8 mouse cellular contexts compared by ENCODE assay signal in the genomic region with DNA sequence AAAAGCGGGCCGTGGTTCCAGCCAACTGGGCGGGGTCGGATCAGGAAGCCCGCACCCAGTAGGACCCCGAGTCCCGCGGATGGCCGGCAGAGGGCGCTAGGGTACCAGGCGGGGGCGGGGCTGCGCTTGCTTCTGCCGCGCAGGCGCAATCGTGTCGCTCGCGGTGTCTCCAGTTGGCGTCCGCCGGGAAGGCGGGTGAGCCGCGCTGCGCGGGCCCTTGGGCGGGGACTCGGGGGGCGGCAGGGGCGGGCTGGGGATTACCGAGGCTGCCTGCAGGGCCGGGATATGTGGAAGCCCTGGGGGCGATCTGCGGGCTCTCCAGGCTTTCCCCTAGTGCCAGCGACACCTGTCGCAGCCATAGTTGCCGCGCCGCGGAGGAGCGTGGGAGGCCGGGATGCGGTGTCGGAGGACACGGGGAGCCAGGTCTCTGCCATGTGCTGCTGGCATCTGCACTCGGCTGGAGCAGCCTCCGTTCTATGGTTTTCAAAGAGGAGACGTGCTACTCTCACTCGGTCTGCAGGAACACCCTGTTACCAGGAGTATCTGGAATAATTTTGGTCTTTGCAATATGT. TPM values are rescaled to one million over a fixed set of nuclear protein-coding genes. Genes with fewer than 3 reads are reported as not detected.
DNase-seq lines count a peak whose midpoint lies in the region; ATAC-seq and TF ChIP-seq lines count a peak whose summit lies in the region.

A gene (plus strand): TSS at position 143 of the 572 bp plus-strand sequence.

- peak; percentile 88 for ATAC-seq in forebrain, embryonic 12.5 days (ENCODE audit: low FRiP score)
- peak; percentile 87 for ATAC-seq in heart, postnatal 0 days (ENCODE audit: insufficient read depth, low read depth)
- ATAC-seq in liver, embryonic 16.5 days (ENCODE audit: low read depth): peak; percentile 91
- peak; percentile 77 for ATAC-seq in neural tube, embryonic 13.5 days (ENCODE audit: low read depth)

- H3K27me3 ChIP-seq in CH12.LX (replicated peaks): no peaks in the 10 kb centered on the region
- no peaks in the 10 kb centered on the region for H3K27me3 ChIP-seq in forebrain, embryonic 12.5 days
- no peaks in the 10 kb centered on the region for H3K27me3 ChIP-seq in heart, postnatal 0 days (ENCODE audit: control insufficient read depth, insufficient read depth, low read length)
- no peaks in the 10 kb centered on the region for H3K27me3 ChIP-seq in liver, embryonic 16.5 days (ENCODE audit: control insufficient read depth, insufficient read depth, low read depth, low read length)
- no peaks in the 10 kb centered on the region for H3K27me3 ChIP-seq in neural tube, embryonic 13.5 days

- dilution Hi-C loops in CH12.LX (cut with MboI; ENCODE audit: extremely low pct_ligation_motif_present, extremely low pct_unique_long_range_greater_than_20kb, low sequenced_read_pairs): no loop called here

- TF ChIP-seq POLR2A in CH12.LX (IDR thresholded peaks at IDR 0.05; ENCODE audit: low read depth, low read length): peak; percentile 86

- H3K27ac ChIP-seq in CH12.LX (ENCODE audit: insufficient read depth, low read depth): no peak within 1 kb of the TSS
- H3K27ac ChIP-seq in forebrain, embryonic 12.5 days: peak within 1 kb of the TSS; percentile 74
- peak within 1 kb of the TSS; percentile 69 for H3K27ac ChIP-seq in heart, postnatal 0 days (ENCODE audit: low read depth)
- peak within 1 kb of the TSS; percentile 46; the same call in 1 of the 2 replicates for H3K27ac ChIP-seq in liver, embryonic 16.5 days (ENCODE audit: low read length)
- H3K27ac ChIP-seq in neural tube, embryonic 13.5 days (replicated peaks): peak within 1 kb of the TSS; percentile 80

- peak within 1 kb of the TSS; percentile 89 for H3K4me2 ChIP-seq in CH12.LX (ENCODE audit: insufficient read depth, low read depth, poor library complexity, severe bottlenecking)
- peak within 1 kb of the TSS; percentile 67 for H3K4me2 ChIP-seq in forebrain, embryonic 12.5 days
- peak within 1 kb of the TSS; percentile 72 for H3K4me2 ChIP-seq in heart, postnatal 0 days (ENCODE audit: low read depth, low read length)
- peak within 1 kb of the TSS; percentile 90 for H3K4me2 ChIP-seq in liver, embryonic 16.5 days (ENCODE audit: low read depth, low read length)
- H3K4me2 ChIP-seq in neural tube, embryonic 13.5 days: peak within 1 kb of the TSS; percentile 66

- peak; percentile 36 to 93; a peak in 3 of 4 replicates for TF ChIP-seq CTCF in CH12.LX (conservative IDR thresholded peaks at IDR 0.05 in 1 of 2, IDR thresholded peaks at IDR 0.05 in 1 of 2; ENCODE audit: low read depth in 2 of 2, low read length in 2 of 2)
- TF ChIP-seq CTCF in heart, postnatal 0 days (IDR thresholded peaks at IDR 0.05; ENCODE audit: low read depth): peak; percentile 97

- H3K9ac ChIP-seq in CH12.LX (ENCODE audit: insufficient read depth, low read depth): peak within 1 kb of the TSS; percentile 70
- H3K9ac ChIP-seq in forebrain, embryonic 12.5 days: peak within 1 kb of the TSS; percentile 73
- H3K9ac ChIP-seq in heart, postnatal 0 days (replicated peaks; ENCODE audit: low read depth, low read length): peak within 1 kb of the TSS; percentile 57
- H3K9ac ChIP-seq in liver, embryonic 16.5 days (ENCODE audit: low read depth, low read length): peak within 1 kb of the TSS; percentile 81
- peak within 1 kb of the TSS; percentile 75 for H3K9ac ChIP-seq in neural tube, embryonic 13.5 days

- peak within 1 kb of the TSS; percentile 64 to 88 (median 65) for H3K4me3 ChIP-seq in CH12.LX (replicated peaks in 1 of 3; ENCODE audit: low read depth in 2 of 3, low read length in 2 of 3, poor library complexity in 1 of 3)
- H3K4me3 ChIP-seq in forebrain, embryonic 12.5 days (replicated peaks): peak within 1 kb of the TSS; percentile 69
- peak within 1 kb of the TSS; percentile 64 for H3K4me3 ChIP-seq in heart, postnatal 0 days (ENCODE audit: low read depth, low read length)
- peak within 1 kb of the TSS; percentile 79 for H3K4me3 ChIP-seq in liver, embryonic 16.5 days (ENCODE audit: low read depth, low read length)
- H3K4me3 ChIP-seq in neural tube, embryonic 13.5 days: peak within 1 kb of the TSS; percentile 60

- DNase-seq in CH12.LX (ENCODE audit: extremely low read depth): peak; percentile 91
- peak; percentile 81 for DNase-seq in c-Kit-positive CD71-positive TER-119-negative erythroid progenitor cells, embryonic 14.5 days (ENCODE audit: low read depth)
- peak; percentile 89 for DNase-seq in heart, postnatal 0 days (ENCODE audit: low spot score)
- peak; percentile 97 for DNase-seq in kidney, postnatal 4 days
- peak; percentile 99 for DNase-seq in testis, postnatal 10 days (ENCODE audit: low spot score)

- H3K4me1 ChIP-seq in CH12.LX (ENCODE audit: control insufficient read depth in 1 of 2, insufficient read depth in 2 of 2): peaks cover 3 to 29% of the 10 kb centered on the region in 2 experiments
- peaks cover 43% of the 10 kb centered on the region for H3K4me1 ChIP-seq in forebrain, embryonic 12.5 days
- H3K4me1 ChIP-seq in heart, postnatal 0 days (ENCODE audit: control insufficient read depth, insufficient read depth): peaks cover 19% of the 10 kb centered on the region
- H3K4me1 ChIP-seq in liver, embryonic 16.5 days (ENCODE audit: control insufficient read depth, low read depth, low read length): peaks cover 36% of the 10 kb centered on the region
- H3K4me1 ChIP-seq in neural tube, embryonic 13.5 days (replicated peaks): peaks cover 41% of the 10 kb centered on the region

- TF ChIP-seq EP300 in CH12.LX (IDR thresholded peaks at IDR 0.05; ENCODE audit: low read length): no peak
- no peak for TF ChIP-seq EP300 in heart, postnatal 0 days (IDR thresholded peaks at IDR 0.05; ENCODE audit: low read depth)

- no peak; the same call in none of the 2 replicates for TF ChIP-seq RAD21 in CH12.LX (IDR thresholded peaks at IDR 0.05; ENCODE audit: low read depth, low read length)

- no peaks in the 10 kb centered on the region for H3K79me2 ChIP-seq in CH12.LX (replicated peaks; ENCODE audit: control insufficient read depth, extremely low read depth, insufficient read depth, poor library complexity, severe bottlenecking)

- in situ Hi-C loops in CH12.LX (cut with MboI; ENCODE audit: low pct_ligation_motif_present, low pct_unique_long_range_greater_than_20kb, low sequenced_read_pairs): loop anchor here (10.0 kb wide), 1 partner anchor 262 kb away; no protein-coding TSS in a partner anchor

- under 1% methylated on average over 49 of the region's 51 CpGs for WGBS in forebrain, embryonic 12.5 days
- WGBS in heart, postnatal 0 days: under 1% methylated on average over 50 of the region's 51 CpGs
- WGBS in liver, embryonic 16.5 days (ENCODE audit: insufficient replicate concordance): under 1% methylated on average over 42 of the region's 51 CpGs
- under 1% methylated on average over 51 of the region's 51 CpGs for WGBS in neural tube, embryonic 13.5 days

- H3K9me3 ChIP-seq in CH12.LX (replicated peaks; ENCODE audit: low read length): no peaks in the 10 kb centered on the region
- no peaks in the 10 kb centered on the region for H3K9me3 ChIP-seq in forebrain, embryonic 12.5 days
- no peaks in the 10 kb centered on the region for H3K9me3 ChIP-seq in heart, postnatal 0 days (replicated peaks; ENCODE audit: control insufficient read depth, low read length)
- no peaks in the 10 kb centered on the region for H3K9me3 ChIP-seq in liver, embryonic 16.5 days (replicated peaks; ENCODE audit: control insufficient read depth, low read length)
- no peaks in the 10 kb centered on the region for H3K9me3 ChIP-seq in neural tube, embryonic 13.5 days

- H3K36me3 ChIP-seq in CH12.LX (replicated peaks in 1 of 2; ENCODE audit: control insufficient read depth in 1 of 2, insufficient read depth in 1 of 2, low read length in 1 of 2): peaks cover 0 to 7% of the 10 kb centered on the region in 2 experiments
- no peaks in the 10 kb centered on the region for H3K36me3 ChIP-seq in forebrain, embryonic 12.5 days (replicated peaks)
- H3K36me3 ChIP-seq in heart, postnatal 0 days (replicated peaks; ENCODE audit: control insufficient read depth, insufficient read depth, low read length): no peaks in the 10 kb centered on the region
- no peaks in the 10 kb centered on the region for H3K36me3 ChIP-seq in liver, embryonic 16.5 days (ENCODE audit: control insufficient read depth, insufficient read depth)
- H3K36me3 ChIP-seq in neural tube, embryonic 13.5 days: no peaks in the 10 kb centered on the region

TF ChIP-seq in CH12.LX, 34 proteins besides CTCF, POLR2A, EP300 and RAD21 (continues in another document):
- TF ChIP-seq MYC (IDR thresholded peaks at IDR 0.05; ENCODE audit: low read depth, low read length): peak; percentile 81; the same call in 1 of the 2 replicates
- TF ChIP-seq KAT2A (IDR thresholded peaks at IDR 0.05; ENCODE audit: insufficient replicate concordance, low read length): no peak
- TF ChIP-seq MAZ (IDR thresholded peaks at IDR 0.05; ENCODE audit: low read depth, low read length): peak; percentile 98
- peak; percentile 83 for TF ChIP-seq NELFE (IDR thresholded peaks at IDR 0.05; ENCODE audit: low read depth, low read length)
- peak; percentile 68 for TF ChIP-seq IRF4 (IDR thresholded peaks at IDR 0.05; ENCODE audit: low read depth, low read length)
- TF ChIP-seq PAX5 (IDR thresholded peaks at IDR 0.05; ENCODE audit: low read length): no peak
- TF ChIP-seq TBP (conservative IDR thresholded peaks at IDR 0.05; ENCODE audit: low read depth, low read length): 0 out of 2 replicates have a peak, but pooled peaks have one; percentile 22
- no peak for TF ChIP-seq JUND (conservative IDR thresholded peaks at IDR 0.05; ENCODE audit: low read depth, low read length)
- peak; percentile 82; the same call in 1 of the 2 replicates for TF ChIP-seq MAX (IDR thresholded peaks at IDR 0.05; ENCODE audit: low read length)
- peak; percentile 69 for TF ChIP-seq ZMIZ1 (IDR thresholded peaks at IDR 0.05; ENCODE audit: low read depth, low read length)
- peak; percentile 89 for TF ChIP-seq NRF1 (IDR thresholded peaks at IDR 0.05; ENCODE audit: low read depth, low read length)
- peak; percentile 46; the same call in 1 of the 2 replicates for TF ChIP-seq SIN3A (IDR thresholded peaks at IDR 0.05; ENCODE audit: low read length)
- peak; percentile 83 for TF ChIP-seq CHD2 (IDR thresholded peaks at IDR 0.05; ENCODE audit: low read length)
- TF ChIP-seq MAFK (IDR thresholded peaks at IDR 0.05; ENCODE audit: insufficient replicate concordance, low read length): no peak

RNA-seq across cellular contexts. Expression of the gene that starts here (rescaled TPM):
- total RNA-seq in CH12.LX (2012; rRNA removed) (34.9 and 35.3 TPM in 2 replicates), CH12.LX (2014; rRNA removed) (22.0 and 28.0 TPM in 2 replicates)
- polyA plus RNA-seq in CH12.LX (2012; ENCODE audit: insufficient read length, low read depth): 36.2 and 49.4 TPM in 2 replicates
- polyA plus RNA-seq in forebrain, embryonic 12.5 days (2016; fragmentation: Nextera tagmentation; extraction: Ambion mirVana): 24.8 and 26.0 TPM in 2 replicates
- total RNA-seq in heart, postnatal 0 days (2014; rRNA removed; ENCODE audit: low replicate concordance): 6.9 TPM in 2 replicates
- 47.0 and 51.7 TPM in 2 replicates for polyA plus RNA-seq in heart, postnatal 0 days (2015; fragmentation: Nextera tagmentation; extraction: Ambion mirVana)
- polyA plus RNA-seq in liver, embryonic 16.5 days (2015; fragmentation: Nextera tagmentation; extraction: Ambion mirVana): 11.8 and 13.5 TPM in 2 replicates
- polyA plus RNA-seq in neural tube, embryonic 13.5 days (2015; fragmentation: Nextera tagmentation; extraction: Ambion mirVana): 28.8 and 33.6 TPM in 2 replicates
